Mouse (Mus musculus): ENCODE results near the gene B3gnt7. TPM values are rescaled to one million over a fixed set of nuclear protein-coding genes. Genes with fewer than 3 reads are reported as not detected.

B3gnt7 gene
- polyA plus RNA-seq, 1 experiment from 2014 or later: 8.1 TPM

DNA sequence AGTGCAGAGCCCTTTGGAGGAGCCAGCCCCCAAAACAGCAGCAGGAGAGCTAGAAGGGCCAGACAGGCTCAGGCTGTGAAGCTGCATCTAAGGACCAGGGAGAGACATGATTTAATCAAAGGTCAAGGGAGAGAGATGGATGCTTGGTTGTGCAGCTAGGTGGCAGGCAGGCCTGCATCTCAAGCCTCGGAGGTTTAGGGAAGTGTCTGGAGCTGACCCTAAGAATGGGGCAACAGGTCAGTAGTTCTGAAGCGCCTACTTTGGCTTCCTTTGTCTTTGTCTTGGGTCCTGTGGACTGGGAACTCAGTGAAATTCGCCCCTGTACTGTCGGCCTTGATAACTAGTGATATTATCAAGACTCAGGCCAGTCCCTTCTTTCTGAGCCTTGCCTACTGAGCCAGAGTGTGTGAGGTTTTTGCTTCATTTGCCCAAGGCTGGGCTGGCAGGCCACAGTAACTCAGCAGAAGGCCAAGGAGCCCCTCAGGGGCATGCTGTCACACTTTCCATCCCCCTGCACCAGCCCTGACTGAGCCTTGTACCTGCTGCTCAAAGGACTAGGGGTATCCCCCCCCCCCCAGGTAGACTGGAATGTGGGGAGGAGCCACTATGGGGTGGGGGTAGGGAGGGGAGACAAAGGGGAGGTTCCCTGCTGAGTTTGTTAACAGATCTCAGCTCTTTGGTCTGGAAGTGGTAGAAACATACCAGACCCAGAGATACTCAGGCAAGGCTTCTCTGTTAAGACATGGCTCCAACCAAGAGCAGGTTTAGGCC is 5.4 kb downstream of the B3gnt7 start:
- H3K27me3 ChIP-seq (ENCODE audit: control insufficient read depth, insufficient read depth, low read length): peaks cover 12% of the 10 kb centered on the region; the same call in 1 of the 2 replicates
- H3K27ac ChIP-seq (ENCODE audit: low read depth, low read length): no peak overlapping the region
- no peak overlapping the region for H3K9ac ChIP-seq (ENCODE audit: low read depth, low read length)
- no peak overlapping the region for H3K4me3 ChIP-seq (ENCODE audit: low read length)
- 55% methylated on average over 4 of the region's 4 CpGs for WGBS
- ATAC-seq (ENCODE audit: low FRiP score, low TSS enrichment): 0 out of 2 replicates have a peak, but pooled peaks have one; percentile 21
- no peaks in the 10 kb centered on the region for H3K36me3 ChIP-seq (ENCODE audit: control insufficient read depth, insufficient read depth, low read length)
- no peak overlapping the region for H3K4me2 ChIP-seq (replicated peaks; ENCODE audit: low read depth, low read length)
- no peaks in the 10 kb centered on the region for H3K9me3 ChIP-seq (ENCODE audit: control insufficient read depth, low read length)
- H3K4me1 ChIP-seq (ENCODE audit: control insufficient read depth, insufficient read depth, low read length): no peaks in the 10 kb centered on the region

DNA sequence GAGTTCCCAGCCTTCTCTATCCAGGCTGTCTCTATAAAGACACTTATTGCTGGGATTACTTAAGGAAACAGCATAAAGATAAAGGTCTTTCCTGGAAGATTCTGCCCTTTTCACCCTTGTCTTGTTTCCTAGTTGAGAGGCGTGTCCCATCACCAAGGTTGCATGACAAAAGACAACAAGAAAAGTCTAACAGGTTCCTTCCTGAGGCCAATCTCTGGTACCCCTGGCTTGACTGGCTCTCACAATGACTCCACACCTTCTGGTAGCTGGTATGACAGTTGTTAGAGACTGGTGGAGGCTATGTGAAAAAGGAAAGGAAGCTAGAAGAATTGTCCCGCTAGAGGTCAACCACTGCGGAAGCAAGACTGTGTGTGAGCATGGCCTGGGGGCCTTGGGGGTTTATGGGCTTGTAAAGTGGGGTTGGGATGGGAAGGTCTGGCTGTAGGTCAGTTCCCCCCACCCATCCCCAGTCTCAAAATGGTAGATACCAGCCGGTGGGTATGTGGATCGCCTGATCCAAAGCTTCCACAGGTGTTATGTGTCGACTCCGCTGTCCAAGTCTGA is 6.7 kb downstream of the B3gnt7 start:
- no peaks in the 10 kb centered on the region for H3K36me3 ChIP-seq (ENCODE audit: control insufficient read depth, insufficient read depth, low read length)
- no peak overlapping the region for H3K4me2 ChIP-seq (replicated peaks; ENCODE audit: low read depth, low read length)
- no peaks in the 10 kb centered on the region for H3K9me3 ChIP-seq (ENCODE audit: control insufficient read depth, low read length)
- no peak overlapping the region for H3K27ac ChIP-seq (ENCODE audit: low read depth, low read length)
- WGBS: 85% methylated on average over 7 of the region's 7 CpGs
- H3K9ac ChIP-seq (ENCODE audit: low read depth, low read length): no peak overlapping the region
- no peak for ATAC-seq (ENCODE audit: low FRiP score, low TSS enrichment)
- H3K4me3 ChIP-seq (ENCODE audit: low read length): no peak overlapping the region
- H3K4me1 ChIP-seq (ENCODE audit: control insufficient read depth, insufficient read depth, low read length): no peaks in the 10 kb centered on the region
- H3K27me3 ChIP-seq (ENCODE audit: control insufficient read depth, insufficient read depth, low read length): peaks cover under 1% of the 10 kb centered on the region; the same call in 1 of the 2 replicates

DNA sequence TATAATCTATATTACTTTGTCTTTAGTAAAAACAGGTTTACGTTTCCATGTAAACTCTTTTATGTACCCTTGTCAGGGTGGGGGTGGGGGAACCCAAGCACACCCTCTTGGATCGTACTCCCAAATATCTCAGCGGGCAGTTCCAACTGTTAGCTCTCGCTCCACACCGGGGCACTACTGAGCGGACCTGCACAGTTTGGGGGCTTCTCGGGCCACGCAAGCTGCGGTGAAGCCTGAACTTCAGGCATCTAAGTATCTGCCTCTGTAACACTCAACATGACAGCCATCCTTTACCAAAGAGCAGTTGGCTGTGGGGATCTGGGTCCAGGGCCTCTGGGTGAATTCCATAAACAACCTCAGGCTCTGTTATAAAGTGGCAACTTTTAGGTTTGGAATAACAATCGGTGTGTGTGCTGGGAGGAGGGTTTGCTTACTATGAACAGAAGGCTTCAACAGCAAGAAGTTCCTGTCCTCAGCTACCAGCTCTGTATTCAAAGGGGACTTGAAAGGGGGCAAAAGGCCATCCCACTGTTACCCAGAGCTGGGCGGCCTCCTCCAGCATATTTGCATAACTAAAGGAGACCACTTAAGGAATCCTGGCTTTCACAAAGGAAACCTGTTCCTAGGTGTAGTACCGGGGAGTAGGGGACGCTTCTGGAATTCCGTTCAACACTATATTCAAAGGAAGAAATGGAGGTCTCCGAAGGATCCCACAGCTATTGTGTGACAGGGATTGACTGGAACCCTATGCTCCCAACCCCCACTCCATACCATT is 8.1 kb downstream of the B3gnt7 start:
- Histone ChIP-seq H3K9me3 (ENCODE audit: control insufficient read depth, low read length) (no peaks in the 10 kb centered on the region), H3K9ac (ENCODE audit: low read depth, low read length) (no peak overlapping the region), H3K36me3 (ENCODE audit: control insufficient read depth, insufficient read depth, low read length) (no peaks in the 10 kb centered on the region), H3K27ac (ENCODE audit: low read depth, low read length) (no peak overlapping the region), H3K4me1 (ENCODE audit: control insufficient read depth, insufficient read depth, low read length) (no peaks in the 10 kb centered on the region), H3K4me3 (ENCODE audit: low read length) (no peak overlapping the region), H3K4me2 (replicated peaks; ENCODE audit: low read depth, low read length) (no peak overlapping the region), H3K27me3 (ENCODE audit: control insufficient read depth, insufficient read depth, low read length) (no peaks in the 10 kb centered on the region)
- WGBS: 35% methylated on average over 15 of the region's 15 CpGs
- ATAC-seq (ENCODE audit: low FRiP score, low TSS enrichment): no peak

DNA sequence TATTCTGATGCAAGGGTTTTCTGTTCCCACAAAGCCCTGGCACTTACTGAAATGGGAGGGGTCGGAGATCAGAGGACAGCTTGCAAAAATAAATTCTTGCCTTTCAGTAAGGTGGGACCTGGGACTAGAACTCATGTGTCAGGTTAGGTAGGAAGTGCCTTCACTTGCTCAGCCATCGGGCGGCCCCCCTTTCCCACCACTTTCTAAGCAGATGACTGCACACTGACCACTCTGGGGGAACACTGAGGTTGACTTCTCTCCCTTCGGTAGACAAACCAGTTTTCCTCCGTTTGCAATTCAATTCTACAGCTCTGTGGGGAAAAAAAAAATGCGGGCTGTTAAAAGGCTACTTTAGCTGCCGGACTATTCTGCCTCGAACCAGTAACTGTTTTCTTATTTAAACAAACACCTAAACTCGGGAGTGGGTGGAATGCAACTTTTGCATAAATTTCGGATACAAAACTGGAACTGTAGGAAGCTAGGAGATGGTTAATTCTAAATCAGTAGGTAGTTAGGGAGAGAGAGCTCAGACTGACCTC is 8.9 kb downstream of the B3gnt7 start:
- H3K4me3 ChIP-seq (ENCODE audit: low read length): no peak overlapping the region
- H3K4me2 ChIP-seq (replicated peaks; ENCODE audit: low read depth, low read length): no peak overlapping the region
- 24% methylated on average over 10 of the region's 10 CpGs for WGBS
- H3K9ac ChIP-seq (ENCODE audit: low read depth, low read length): no peak overlapping the region
- no peak overlapping the region for H3K27ac ChIP-seq (ENCODE audit: low read depth, low read length)
- no peaks in the 10 kb centered on the region for H3K36me3 ChIP-seq (ENCODE audit: control insufficient read depth, insufficient read depth, low read length)
- H3K9me3 ChIP-seq (ENCODE audit: control insufficient read depth, low read length): no peaks in the 10 kb centered on the region
- no peaks in the 10 kb centered on the region for H3K27me3 ChIP-seq (ENCODE audit: control insufficient read depth, insufficient read depth, low read length)
- H3K4me1 ChIP-seq (ENCODE audit: control insufficient read depth, insufficient read depth, low read length): no peaks in the 10 kb centered on the region
- 0 out of 2 replicates have a peak, but pooled peaks have one; percentile 30 for ATAC-seq (ENCODE audit: low FRiP score, low TSS enrichment)

DNA sequence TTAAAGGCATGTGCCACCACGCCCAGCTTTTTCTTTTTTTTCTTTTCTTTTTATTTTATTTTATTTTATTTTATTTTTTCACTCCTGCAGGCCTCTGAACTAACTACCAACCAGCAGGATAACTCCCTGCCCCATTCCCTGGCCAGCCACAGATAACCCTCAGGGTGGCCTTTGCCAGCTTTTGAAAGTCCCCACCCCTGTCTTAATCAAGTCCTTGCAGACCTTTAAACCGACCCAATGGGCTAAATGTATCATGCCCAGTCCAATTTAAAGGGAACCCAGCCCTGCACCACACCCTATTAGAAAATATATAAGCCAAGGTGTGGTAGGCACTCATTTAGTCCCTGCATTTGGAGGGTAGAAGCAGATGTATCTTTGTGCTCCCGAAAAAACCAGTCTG is 9.6 kb downstream of the B3gnt7 start:
- Histone ChIP-seq H3K4me2 (replicated peaks; ENCODE audit: low read depth, low read length) (no peak overlapping the region), H3K9me3 (ENCODE audit: control insufficient read depth, low read length) (no peaks in the 10 kb centered on the region), H3K4me1 (ENCODE audit: control insufficient read depth, insufficient read depth, low read length) (no peaks in the 10 kb centered on the region), H3K27ac (ENCODE audit: low read depth, low read length) (no peak overlapping the region), H3K4me3 (ENCODE audit: low read length) (no peak overlapping the region), H3K9ac (ENCODE audit: low read depth, low read length) (no peak overlapping the region), H3K36me3 (ENCODE audit: control insufficient read depth, insufficient read depth, low read length) (no peaks in the 10 kb centered on the region), H3K27me3 (ENCODE audit: control insufficient read depth, insufficient read depth, low read length) (no peaks in the 10 kb centered on the region)
- no peak for ATAC-seq (ENCODE audit: low FRiP score, low TSS enrichment)
- 77% methylated on average over 3 of the region's 3 CpGs for whole genome bisulfite sequencing

DNA sequence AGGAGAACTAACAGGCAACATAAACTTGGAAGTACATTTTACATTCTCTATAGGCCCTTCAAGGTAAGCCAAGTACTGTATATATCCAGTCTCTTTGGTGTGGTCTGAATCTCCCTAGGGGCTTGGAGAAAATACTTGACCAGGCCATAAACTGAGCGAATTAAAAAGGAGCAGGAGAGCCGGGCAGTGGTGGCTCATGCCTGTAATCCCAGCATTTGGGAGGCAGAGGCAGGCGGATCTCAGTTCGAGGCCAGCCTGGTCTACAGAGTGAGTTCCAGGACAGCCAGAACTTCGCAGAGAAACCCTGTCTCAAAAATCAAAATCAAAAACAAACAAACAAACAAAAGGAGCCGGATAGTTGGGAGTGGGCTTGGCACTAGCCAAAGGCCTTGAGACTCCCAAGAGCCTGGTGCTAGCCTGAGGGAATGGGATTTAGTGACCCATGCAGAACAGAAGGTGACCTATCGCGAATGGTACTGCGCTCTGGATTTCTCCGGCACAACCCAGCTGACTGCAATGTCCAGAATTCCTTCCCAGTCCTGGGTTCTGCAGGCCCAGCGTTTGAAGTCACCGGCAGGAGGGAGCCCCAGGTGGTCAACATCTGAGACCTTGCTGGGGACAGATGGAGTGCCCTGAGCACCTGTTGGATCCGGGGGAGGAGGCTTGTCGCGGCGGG is 10.6 kb downstream of the B3gnt7 start:
- no peak overlapping the region for H3K27ac ChIP-seq (ENCODE audit: low read depth, low read length)
- H3K9ac ChIP-seq (ENCODE audit: low read depth, low read length): no peak overlapping the region
- no peak overlapping the region for H3K4me2 ChIP-seq (replicated peaks; ENCODE audit: low read depth, low read length)
- H3K4me3 ChIP-seq (ENCODE audit: low read length): no peak overlapping the region
- 50% methylated on average over 16 of the region's 16 CpGs for WGBS
- H3K4me1 ChIP-seq (ENCODE audit: control insufficient read depth, insufficient read depth, low read length): no peaks in the 10 kb centered on the region
- no peak for ATAC-seq (ENCODE audit: low FRiP score, low TSS enrichment)
- H3K27me3 ChIP-seq (ENCODE audit: control insufficient read depth, insufficient read depth, low read length): no peaks in the 10 kb centered on the region
- H3K36me3 ChIP-seq (ENCODE audit: control insufficient read depth, insufficient read depth, low read length): no peaks in the 10 kb centered on the region
- H3K9me3 ChIP-seq (ENCODE audit: control insufficient read depth, low read length): no peaks in the 10 kb centered on the region

DNA sequence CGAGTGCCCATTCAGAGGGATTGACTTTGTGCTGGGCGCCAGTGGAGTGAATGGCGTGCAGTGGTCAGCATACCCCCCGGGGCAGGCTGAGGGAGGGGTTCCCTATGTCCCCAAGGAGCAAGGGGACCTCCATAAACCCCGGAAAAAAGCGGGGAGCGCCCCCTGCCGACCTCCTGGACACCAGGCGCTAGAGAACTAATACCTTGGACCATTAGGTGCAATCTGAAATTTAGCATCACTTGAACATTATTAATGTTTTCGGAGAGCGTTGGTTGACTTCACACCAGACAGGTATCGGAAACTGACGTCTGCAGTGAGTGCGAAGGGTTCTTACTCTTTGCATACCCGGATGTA is 11.1 kb downstream of the B3gnt7 start:
- no peak overlapping the region for H3K9ac ChIP-seq (ENCODE audit: low read depth, low read length)
- H3K27ac ChIP-seq (ENCODE audit: low read depth, low read length): no peak overlapping the region
- H3K4me2 ChIP-seq (replicated peaks; ENCODE audit: low read depth, low read length): no peak overlapping the region
- no peaks in the 10 kb centered on the region for H3K9me3 ChIP-seq (ENCODE audit: control insufficient read depth, low read length)
- no peak overlapping the region for H3K4me3 ChIP-seq (ENCODE audit: low read length)
- WGBS: 39% methylated on average over 15 of the region's 15 CpGs
- no peaks in the 10 kb centered on the region for H3K27me3 ChIP-seq (ENCODE audit: control insufficient read depth, insufficient read depth, low read length)
- H3K4me1 ChIP-seq (ENCODE audit: control insufficient read depth, insufficient read depth, low read length): no peaks in the 10 kb centered on the region
- no peaks in the 10 kb centered on the region for H3K36me3 ChIP-seq (ENCODE audit: control insufficient read depth, insufficient read depth, low read length)
- ATAC-seq (ENCODE audit: low FRiP score, low TSS enrichment): peak; percentile 36; the same call in 1 of the 2 replicates

DNA sequence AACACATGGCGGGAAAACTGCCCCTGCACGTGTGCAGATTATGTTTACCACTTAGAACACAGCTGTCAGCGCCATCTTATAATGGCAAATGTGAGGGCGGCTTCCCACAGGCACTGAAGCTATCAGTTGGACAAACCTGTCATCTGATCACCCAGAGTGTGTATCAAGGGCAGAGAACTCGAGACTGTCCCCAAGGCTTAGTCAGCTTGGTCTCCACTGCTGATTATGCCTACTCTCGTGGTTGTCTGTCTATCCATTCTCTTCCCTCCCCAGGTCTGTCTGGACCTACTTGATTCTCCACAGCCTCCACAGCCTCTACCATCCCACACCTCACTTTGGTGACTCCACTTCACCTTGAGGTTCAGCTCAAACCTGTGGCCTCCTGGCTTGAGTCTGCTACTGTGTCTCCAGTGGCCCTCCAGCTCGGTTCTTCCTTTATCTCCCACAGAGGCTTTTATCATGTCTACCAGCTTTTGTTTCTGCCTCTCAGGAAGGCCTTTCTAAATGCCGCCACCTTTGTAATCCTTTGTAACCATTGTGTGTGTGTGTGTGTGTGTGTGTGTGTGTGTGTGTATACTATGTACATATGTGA is 18.3 kb downstream of the B3gnt7 start:
- H3K9ac ChIP-seq (ENCODE audit: low read depth, low read length): no peak overlapping the region
- H3K27ac ChIP-seq (ENCODE audit: low read depth, low read length): no peak overlapping the region
- H3K4me1 ChIP-seq (ENCODE audit: control insufficient read depth, insufficient read depth, low read length): no peaks in the 10 kb centered on the region
- WGBS: 90% methylated on average over 6 of the region's 8 CpGs
- ATAC-seq (ENCODE audit: low FRiP score, low TSS enrichment): no peak
- H3K4me2 ChIP-seq (replicated peaks; ENCODE audit: low read depth, low read length): no peak overlapping the region
- H3K36me3 ChIP-seq (ENCODE audit: control insufficient read depth, insufficient read depth, low read length): no peaks in the 10 kb centered on the region
- H3K4me3 ChIP-seq (ENCODE audit: low read length): no peak overlapping the region
- H3K9me3 ChIP-seq (ENCODE audit: control insufficient read depth, low read length): no peaks in the 10 kb centered on the region
- H3K27me3 ChIP-seq (ENCODE audit: control insufficient read depth, insufficient read depth, low read length): no peaks in the 10 kb centered on the region

Data from kidney, embryonic 14.5 days (tissue).